Mouse (Mus musculus) stomach, embryonic 15.5 days (tissue): Measurements from ENCODE around the gene Cux2. TPM values are rescaled to one million over a fixed set of nuclear protein-coding genes. Genes with fewer than 3 reads are reported as not detected.
A peak's percentile ranks its signal among the peaks of the same experiment; 100 is the strongest.

Source experiments
- ATAC-seq: fragments of 200-750 bp; cut with Nextera tagmentation; 2 replicates; pipeline ENCODE4 v1.8.0; 2017; ENCODE audit warnings: low read depth, moderate number of reproducible peaks, moderate TSS enrichment; ENCODE audit not compliant: insufficient read depth, low FRiP score
- H3K27ac ChIP-seq: fragments of 300-500 bp; sonication (generic); 2 replicates; pipeline ENCODE4 v1.5.1; 2015; ENCODE audit warnings: mild to moderate bottlenecking, inconsistent platforms
- H3K27me3 ChIP-seq: fragments of 300-500 bp; sonication (generic); replicated peaks from 2 replicates; pipeline ENCODE4 v1.6.1; 2015; ENCODE audit warnings: inconsistent platforms
- H3K36me3 ChIP-seq: fragments of 300-500 bp; sonication (generic); 2 replicates; pipeline ENCODE4 v1.6.1; 2015; ENCODE audit warnings: inconsistent platforms
- H3K4me1 ChIP-seq: fragments of 300-500 bp; sonication (generic); 2 replicates; pipeline ENCODE4 v1.6.1; 2015; ENCODE audit warnings: inconsistent platforms
- H3K4me2 ChIP-seq: fragments of 300-500 bp; sonication (generic); 2 replicates; pipeline ENCODE4 v1.6.1; 2015; ENCODE audit warnings: mild to moderate bottlenecking, inconsistent platforms
- H3K4me3 ChIP-seq: fragments of 300-500 bp; sonication (generic); replicated peaks from 2 replicates; pipeline ENCODE4 v1.5.1; 2015; ENCODE audit warnings: inconsistent platforms
- H3K9ac ChIP-seq: fragments of 300-500 bp; sonication (generic); 2 replicates; pipeline ENCODE4 v1.6.1; 2015; ENCODE audit warnings: inconsistent platforms
- H3K9me3 ChIP-seq: fragments of 300-500 bp; sonication (generic); 2 replicates; pipeline ENCODE4 v1.6.1; 2016; ENCODE audit warnings: inconsistent platforms
- WGBS: fragments of 180-500 bp; shearing (Covaris S2); methylation state at CpG from one replicate; pipeline ENCODE4 v1.1.7; 2015; 5-methylcytosine and 5-hydroxymethylcytosine counted together
- polyA plus RNA-seq: library from polyadenylated mRNA; unstranded; fragments of >200 nt; fragmentation: Nextera tagmentation; extraction: Ambion mirVana; gene quantifications from 2 replicates; pipeline ENCODE4 v1.2.1, GENCODE M21; 2015

Gene Cux2
- polyA plus RNA-seq, 1 experiment from 2014 or later, result 6.2 TPM

GRCm38 (mm10) chr5:121819559-121819958, 230.3 kb downstream of the Cux2 start:
- Histone ChIP-seq H3K27me3 (no peaks in the 10 kb centered on the region), H3K9ac (no peak overlapping the region), H3K4me3 (no peak overlapping the region), H3K4me2 (no peak overlapping the region), H3K36me3 (peaks cover 44% of the 10 kb centered on the region), H3K27ac (no peak overlapping the region), H3K9me3 (no peaks in the 10 kb centered on the region), H3K4me1 (0 out of 2 replicates have a peak, but pooled peaks cover 3% of the 10 kb centered on the region)
- no peak for ATAC-seq
- 85% methylated on average over 5 of the region's 5 CpGs for WGBS

- 92% methylated on average over 4 of the region's 4 CpGs for WGBS
- Histone ChIP-seq H3K27me3 (no peaks in the 10 kb centered on the region), H3K4me1 (no peaks in the 10 kb centered on the region), H3K36me3 (peaks cover 41% of the 10 kb centered on the region), H3K4me3 (no peak overlapping the region), H3K9me3 (no peaks in the 10 kb centered on the region), H3K27ac (no peak overlapping the region), H3K4me2 (no peak overlapping the region), H3K9ac (no peak overlapping the region)
- no peak for ATAC-seq
Measured at GRCm38 (mm10) chr5:121818862-121819261, 231.0 kb downstream of the Cux2 start.

GRCm38 (mm10) chr5:121818401-121818800, 231.5 kb downstream of the Cux2 start:
- Histone ChIP-seq H3K27me3 (no peaks in the 10 kb centered on the region), H3K27ac (no peak overlapping the region), H3K9ac (no peak overlapping the region), H3K4me1 (no peaks in the 10 kb centered on the region), H3K4me3 (no peak overlapping the region), H3K9me3 (no peaks in the 10 kb centered on the region), H3K4me2 (no peak overlapping the region), H3K36me3 (peaks cover 45% of the 10 kb centered on the region)
- ATAC-seq, result no peak
- 92% methylated on average over 7 of the region's 7 CpGs for WGBS

- Histone ChIP-seq H3K27me3 (no peaks in the 10 kb centered on the region), H3K4me2 (no peak overlapping the region), H3K4me1 (no peaks in the 10 kb centered on the region), H3K27ac (no peak overlapping the region), H3K36me3 (peaks cover 53% of the 10 kb centered on the region), H3K9ac (no peak overlapping the region), H3K4me3 (no peak overlapping the region), H3K9me3 (no peaks in the 10 kb centered on the region)
- 81% methylated on average over 9 of the region's 9 CpGs for WGBS
- ATAC-seq, result no peak
Measured at GRCm38 (mm10) chr5:121817551-121817950, 232.4 kb downstream of the Cux2 start.

- no peak for ATAC-seq
- WGBS, result 94% methylated on average over 2 of the region's 2 CpGs
- Histone ChIP-seq H3K4me1 (no peaks in the 10 kb centered on the region), H3K27ac (no peak overlapping the region), H3K9ac (no peak overlapping the region), H3K36me3 (peaks cover 62% of the 10 kb centered on the region), H3K4me3 (no peak overlapping the region), H3K9me3 (no peaks in the 10 kb centered on the region), H3K27me3 (no peaks in the 10 kb centered on the region), H3K4me2 (no peak overlapping the region)
Measured at GRCm38 (mm10) chr5:121816611-121817010, 233.3 kb downstream of the Cux2 start.

- no peak for ATAC-seq
- no peaks in the 10 kb centered on the region for H3K9me3 ChIP-seq
- H3K4me3 ChIP-seq, result no peak overlapping the region
- H3K36me3 ChIP-seq, result peaks cover 69% of the 10 kb centered on the region
- no peak overlapping the region for H3K9ac ChIP-seq
- no peaks in the 10 kb centered on the region for H3K4me1 ChIP-seq
- no peak overlapping the region for H3K27ac ChIP-seq
- WGBS, result 75% methylated on average over 8 of the region's 8 CpGs
- no peaks in the 10 kb centered on the region for H3K27me3 ChIP-seq
- H3K4me2 ChIP-seq, result no peak overlapping the region
Measured at GRCm38 (mm10) chr5:121815867-121816380, 234.0 kb downstream of the Cux2 start.

GRCm38 (mm10) chr5:121815067-121815466, 234.8 kb downstream of the Cux2 start:
- 68% methylated on average over 3 of the region's 3 CpGs for WGBS
- Histone ChIP-seq H3K9me3 (no peaks in the 10 kb centered on the region), H3K27me3 (no peaks in the 10 kb centered on the region), H3K9ac (no peak overlapping the region), H3K4me3 (no peak overlapping the region), H3K36me3 (peaks cover 75% of the 10 kb centered on the region), H3K27ac (no peak overlapping the region), H3K4me2 (no peak overlapping the region), H3K4me1 (no peaks in the 10 kb centered on the region)
- ATAC-seq, result 0 out of 2 replicates have a peak, but pooled peaks have one; percentile 33

GRCm38 (mm10) chr5:121813744-121814143, 236.2 kb downstream of the Cux2 start:
- H3K4me1 ChIP-seq, result 0 out of 2 replicates have a peak, but pooled peaks cover 3% of the 10 kb centered on the region
- no peaks in the 10 kb centered on the region for H3K9me3 ChIP-seq
- 88% methylated on average over 10 of the region's 10 CpGs for WGBS
- no peak overlapping the region for H3K4me3 ChIP-seq
- no peak overlapping the region for H3K4me2 ChIP-seq
- no peaks in the 10 kb centered on the region for H3K27me3 ChIP-seq
- H3K9ac ChIP-seq, result no peak overlapping the region
- ATAC-seq, result no peak; the same call in 1 of the 2 replicates
- H3K27ac ChIP-seq, result no peak overlapping the region
- peaks cover 67% of the 10 kb centered on the region for H3K36me3 ChIP-seq

GRCm38 (mm10) chr5:121812526-121813243, 237.2 kb downstream of the Cux2 start:
- H3K9ac ChIP-seq, result no peak overlapping the region
- no peaks in the 10 kb centered on the region for H3K9me3 ChIP-seq
- H3K4me1 ChIP-seq, result 0 out of 2 replicates have a peak, but pooled peaks cover 3% of the 10 kb centered on the region
- H3K27me3 ChIP-seq, result no peaks in the 10 kb centered on the region
- H3K27ac ChIP-seq, result 0 out of 2 replicates have a peak overlapping the region, but pooled peaks have one; percentile 8
- H3K4me3 ChIP-seq, result no peak overlapping the region
- ATAC-seq, result no peak
- peaks cover 57% of the 10 kb centered on the region for H3K36me3 ChIP-seq
- WGBS, result 78% methylated on average over 7 of the region's 7 CpGs
- H3K4me2 ChIP-seq, result no peak overlapping the region

- Histone ChIP-seq H3K4me2 (no peak overlapping the region), H3K36me3 (peaks cover 49% of the 10 kb centered on the region), H3K4me1 (0 out of 2 replicates have a peak, but pooled peaks cover 3% of the 10 kb centered on the region), H3K9ac (no peak overlapping the region), H3K27ac (peak overlapping the region; percentile 12), H3K4me3 (no peak overlapping the region), H3K9me3 (no peaks in the 10 kb centered on the region), H3K27me3 (no peaks in the 10 kb centered on the region)
- no peak for ATAC-seq
- 77% methylated on average over 5 of the region's 5 CpGs for WGBS
Measured at GRCm38 (mm10) chr5:121811485-121811931, 238.4 kb downstream of the Cux2 start.

- Histone ChIP-seq H3K4me3 (no peak overlapping the region), H3K4me2 (no peak overlapping the region), H3K27ac (no peak overlapping the region), H3K27me3 (no peaks in the 10 kb centered on the region), H3K4me1 (0 out of 2 replicates have a peak, but pooled peaks cover 3% of the 10 kb centered on the region), H3K9ac (no peak overlapping the region), H3K36me3 (peaks cover 42% of the 10 kb centered on the region), H3K9me3 (no peaks in the 10 kb centered on the region)
- ATAC-seq, result no peak
- 81% methylated on average over 17 of the region's 17 CpGs for WGBS
Measured at GRCm38 (mm10) chr5:121810331-121811151, 239.4 kb downstream of the Cux2 start.
